Mouse (Mus musculus): ENCODE results near the gene Trp53rkb.

DNA sequence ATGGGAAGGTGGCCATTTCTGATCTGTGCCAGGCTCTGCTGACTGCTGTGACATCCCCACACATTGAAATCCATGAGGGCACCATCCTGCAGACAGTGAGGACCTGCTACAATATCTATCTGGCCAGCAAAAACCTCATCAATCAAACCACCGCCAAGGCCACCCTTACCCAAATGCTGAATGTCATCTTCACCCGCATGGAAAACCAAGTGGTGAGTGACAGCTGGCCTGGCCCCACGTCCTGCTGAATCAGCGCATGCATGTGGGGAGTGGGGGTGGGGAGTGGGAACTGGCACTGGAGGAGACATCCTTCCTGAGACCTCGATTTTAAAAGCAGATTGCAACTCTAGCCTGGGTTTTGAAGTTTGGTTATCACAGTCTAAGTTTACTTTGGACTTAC is 43.2 kb downstream of the Trp53rkb start:
- TF ChIP-seq CTCF (IDR thresholded peaks at IDR 0.05; ENCODE audit: borderline replicate concordance, control insufficient read depth, extremely low read depth, insufficient read depth, low read length, poor library complexity): no peak
- TF ChIP-seq POLR2A (IDR thresholded peaks at IDR 0.05; ENCODE audit: control insufficient read depth, extremely low read depth, insufficient read depth, low read length, poor library complexity): no peak
